Mouse (Mus musculus): ENCODE data around the gene Olah.

Olah gene

DNA sequence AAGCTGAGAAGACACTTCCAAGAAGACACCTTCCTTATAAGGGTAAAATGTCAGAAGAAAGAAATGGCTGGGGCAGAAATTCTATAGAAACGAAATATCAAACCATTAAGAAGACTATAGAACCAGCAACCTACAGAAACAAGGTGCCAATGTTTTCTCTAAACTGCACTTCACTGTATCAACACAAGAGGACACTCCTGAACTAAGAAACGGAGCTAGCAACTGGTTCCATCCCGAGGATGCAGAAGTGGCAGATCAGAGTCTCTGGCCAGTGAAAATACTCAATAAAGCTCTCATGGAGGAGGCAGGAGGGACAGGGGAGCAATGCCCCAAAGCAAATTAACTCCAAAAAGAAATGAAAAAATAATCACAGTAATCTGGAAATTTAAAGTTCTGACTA, 48.1 kb downstream of the Olah start:
- DNase-seq (ENCODE audit: low spot score): no peak

GRCm38 (mm10) chr2:3348422-3348821, 48.6 kb downstream of the Olah start:
- DNase-seq (ENCODE audit: low spot score): no peak

DNA sequence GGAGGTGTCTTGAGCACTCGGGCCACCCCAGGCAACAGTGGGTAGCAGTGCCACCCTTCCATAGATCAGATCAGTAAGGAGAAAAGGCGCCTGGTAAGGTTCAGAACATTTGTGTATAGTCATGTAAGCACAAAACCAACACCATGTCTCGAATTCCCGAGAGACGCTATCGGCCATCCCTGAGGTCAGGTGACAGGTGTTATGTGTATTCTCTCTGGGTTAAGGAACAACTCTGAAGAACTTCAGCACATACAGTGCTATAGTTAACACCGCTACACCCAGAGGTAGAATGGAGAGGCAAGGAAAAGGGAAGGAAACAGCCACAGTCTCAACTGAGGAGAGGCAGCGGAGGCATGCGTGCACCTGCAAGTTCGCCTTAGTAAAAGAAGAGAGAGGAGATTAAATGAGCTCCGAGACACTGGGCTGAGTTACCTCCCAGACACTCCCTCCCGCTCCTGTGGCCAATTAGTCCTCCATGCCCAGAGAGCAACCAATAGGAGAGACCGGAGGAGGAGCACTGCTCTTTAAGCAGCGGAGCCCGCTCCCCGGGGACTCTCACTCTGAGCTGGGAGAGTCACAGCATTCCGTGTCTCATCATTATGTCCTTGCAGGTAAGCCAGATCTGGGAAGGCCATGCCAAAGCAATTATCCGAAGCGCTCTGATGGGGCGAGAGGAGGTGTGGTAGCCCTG, 61.3 kb downstream of the Olah start, which contains the start of gene Acbd7:
TSS of gene Acbd7 (plus strand) at position 558 of the 691 bp plus-strand sequence.
- DNase-seq (ENCODE audit: low spot score): peak; percentile 35

- DNase-seq (ENCODE audit: low spot score): no peak
Observed at GRCm38 (mm10) chr2:3333761-3334160, 63.2 kb downstream of the Olah start.

DNA sequence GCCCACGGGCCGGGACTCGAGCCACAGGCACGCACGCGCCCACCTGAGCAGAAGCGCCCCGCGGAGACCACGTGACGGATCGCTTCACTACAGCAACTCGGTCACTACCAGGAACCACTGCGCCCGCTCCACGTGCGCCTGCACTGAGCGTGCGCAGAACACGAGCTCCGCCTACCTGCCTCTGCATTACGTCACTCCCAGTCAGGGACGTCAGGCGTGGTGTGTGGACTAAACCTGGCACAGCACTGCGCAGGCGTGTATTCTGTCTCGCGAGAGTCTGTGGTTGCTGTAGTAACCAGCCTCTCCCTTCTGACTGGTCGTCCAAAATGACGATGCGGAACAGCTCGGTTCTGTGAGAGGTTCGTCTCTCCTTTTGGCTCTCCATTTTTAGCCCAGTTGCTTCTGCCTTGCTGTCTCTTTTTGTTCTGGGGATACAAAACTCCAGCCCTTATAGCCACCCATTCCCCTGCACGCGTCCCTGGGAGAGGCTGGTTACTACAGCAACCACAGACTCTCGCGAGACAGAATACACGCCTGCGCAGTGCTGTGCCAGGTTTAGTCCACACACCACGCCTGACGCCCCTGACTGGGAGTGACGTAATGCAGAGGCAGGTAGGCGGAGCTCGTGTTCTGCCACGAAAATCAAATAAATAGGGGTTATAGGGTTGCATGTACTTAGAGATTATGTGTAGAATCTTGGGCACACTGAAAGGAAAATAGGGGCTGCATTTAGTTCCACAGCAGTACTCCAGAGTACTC, 64.3 kb downstream of the Olah start, which contains the start of gene Rpp38:
TSS of gene Rpp38 (minus strand) at position 160 of the 759 bp plus-strand sequence.
- DNase-seq (ENCODE audit: low spot score): peak; percentile 93

GRCm38 (mm10) chr2:3332056-3332455, 65.0 kb downstream of the Olah start:
- no peak for DNase-seq (ENCODE audit: low spot score)

DNA sequence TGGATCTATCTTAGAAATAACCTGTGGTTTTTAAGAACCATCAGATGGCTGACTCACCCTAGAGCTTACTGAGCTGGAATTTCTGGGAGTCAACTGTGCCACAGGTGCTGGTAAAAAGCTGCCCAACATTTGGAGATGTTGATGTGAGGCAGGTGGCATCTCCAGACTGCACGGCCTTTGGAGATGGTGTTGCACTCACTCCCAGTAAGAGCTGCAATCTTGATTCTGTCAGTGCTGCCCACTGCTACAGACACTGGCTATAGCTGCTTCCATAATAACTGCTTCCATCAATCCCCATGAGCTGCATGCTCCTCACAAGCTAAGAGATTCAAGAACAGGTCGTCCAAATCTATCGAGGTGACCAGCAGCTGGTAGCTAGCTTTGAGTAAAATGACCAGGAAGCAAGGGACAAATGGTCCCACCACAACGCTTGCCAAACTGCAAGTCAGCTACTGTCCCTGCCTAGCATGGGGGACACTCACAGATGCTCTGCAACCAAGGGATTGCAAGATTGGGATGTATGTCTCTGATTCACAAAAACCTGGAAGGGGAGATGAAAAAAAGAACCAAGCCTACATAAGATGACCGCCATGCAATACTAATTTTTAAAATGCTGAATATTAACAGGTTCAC, 65.8 kb downstream of the Olah start:
- no peak for DNase-seq (ENCODE audit: low spot score)

- peak; percentile 52 for DNase-seq (ENCODE audit: low spot score)
Observed at GRCm38 (mm10) chr2:3327351-3327750, 69.7 kb downstream of the Olah start.

GRCm38 (mm10) chr2:3326547-3326946, 70.5 kb downstream of the Olah start:
- DNase-seq (ENCODE audit: low spot score): no peak

GRCm38 (mm10) chr2:3324381-3325130, 72.5 kb downstream of the Olah start:
- no peak for DNase-seq (ENCODE audit: low spot score)

GRCm38 (mm10) chr2:3323132-3323531, 73.9 kb downstream of the Olah start:
- DNase-seq (ENCODE audit: low spot score): no peak

GRCm38 (mm10) chr2:3305426-3306025, 91.5 kb downstream of the Olah start:
- DNase-seq (ENCODE audit: low spot score): peak; percentile 6

DNA sequence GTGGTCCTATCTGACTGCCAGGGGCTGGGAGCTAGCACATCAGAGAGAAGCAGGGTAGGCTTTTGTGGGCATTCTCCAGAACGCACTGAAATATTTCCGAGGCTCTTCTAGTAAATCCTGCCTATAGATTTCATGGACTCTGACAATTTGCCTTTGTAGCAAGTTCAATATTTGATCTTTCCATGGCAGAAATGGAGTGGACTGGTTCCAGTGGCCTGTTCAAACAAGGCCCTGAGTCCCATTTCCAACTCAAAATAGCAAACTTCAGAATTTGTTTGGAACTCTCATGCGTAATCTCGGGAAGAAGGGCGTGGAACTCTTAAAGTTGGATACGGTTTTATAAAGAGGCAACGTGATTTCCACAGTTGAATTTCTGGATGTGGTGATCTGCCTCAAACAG, 101.2 kb downstream of the Olah start:
- no peak for DNase-seq (ENCODE audit: low spot score)

- DNase-seq (ENCODE audit: low spot score): no peak
Observed at GRCm38 (mm10) chr2:3292170-3292569, 104.8 kb downstream of the Olah start.

All from urinary bladder, postnatal 25 days (tissue).